Mouse (Mus musculus) liver, embryonic 14.5 days (tissue): ENCODE measurements at regions not wholly inside any gene's neighbourhood (a gene's known extent, or its start where the extent isn't known, plus 50 kb on each side); places are given as distances from the start of the nearest gene placed in this dataset.
A peak's percentile ranks its signal among the peaks of the same experiment; 100 is the strongest.

Experiments used
- CTCF ChIP-seq: IDR thresholded peaks from 2 replicates; pipeline ENCODE4 v1.5.1; 2016; ENCODE audit warnings: antibody characterized with exemption, low read depth, control low read depth
- EP300 ChIP-seq: IDR thresholded peaks from 2 replicates; pipeline ENCODE4 v1.6.1; 2016; ENCODE audit warnings: antibody characterized with exemption, low read depth

GRCm38 (mm10) chr1:90288892-90289731 lies 85.3 kb downstream of the Ackr3 start:
- peak; percentile 27; the same call in 1 of the 2 replicates for TF ChIP-seq CTCF
- peak; percentile 87 for TF ChIP-seq EP300
